Mouse (Mus musculus): ENCODE data around the gene Olfr45. TPM values are rescaled to one million over a fixed set of nuclear protein-coding genes. Genes with fewer than 3 reads are reported as not detected.

The Olfr45 gene
- polyA plus RNA-seq, 1 experiment from 2014 or later, result not detected

GRCm38 (mm10) chr7:140733162-140733561, 51.4 kb downstream of the Olfr45 start:
- H3K4me2 ChIP-seq, result no peak overlapping the region
- no peaks in the 10 kb centered on the region for H3K4me1 ChIP-seq
- no peak overlapping the region for H3K4me3 ChIP-seq (replicated peaks)
- no peaks in the 10 kb centered on the region for H3K36me3 ChIP-seq
- H3K27ac ChIP-seq, result no peak overlapping the region
- WGBS, result 62% methylated on average over 2 of the region's 2 CpGs
- ATAC-seq (ENCODE audit: insufficient read depth, low FRiP score, low read depth), result no peak
- no peaks in the 10 kb centered on the region for H3K9me3 ChIP-seq
- H3K9ac ChIP-seq, result no peak overlapping the region
- H3K27me3 ChIP-seq (replicated peaks), result no peaks in the 10 kb centered on the region

Other genes starting within 250 kb of the Olfr45 start
- gene Olfr533, start 218.6 kb upstream of the Olfr45 start, polyA plus RNA-seq (2015; fragmentation: Nextera tagmentation; extraction: Ambion mirVana), result not detected in 2 replicates
- not detected in 2 replicates for gene Olfr535, start 197.7 kb upstream of the Olfr45 start, polyA plus RNA-seq (2015; fragmentation: Nextera tagmentation; extraction: Ambion mirVana)
- not detected in 2 replicates for gene Olfr536, start 174.6 kb upstream of the Olfr45 start, polyA plus RNA-seq (2015; fragmentation: Nextera tagmentation; extraction: Ambion mirVana)
- not detected in 2 replicates for gene Olfr538, start 114.1 kb upstream of the Olfr45 start, polyA plus RNA-seq (2015; fragmentation: Nextera tagmentation; extraction: Ambion mirVana)
- not detected in 2 replicates for gene Olfr46, start 80.7 kb upstream of the Olfr45 start, polyA plus RNA-seq (2015; fragmentation: Nextera tagmentation; extraction: Ambion mirVana)
- gene Olfr61, start 53.0 kb upstream of the Olfr45 start, polyA plus RNA-seq (2015; fragmentation: Nextera tagmentation; extraction: Ambion mirVana), result not detected in 2 replicates
- not detected in 2 replicates for gene Olfr53, start 35.5 kb upstream of the Olfr45 start, polyA plus RNA-seq (2015; fragmentation: Nextera tagmentation; extraction: Ambion mirVana)
- 0.01 TPM in 2 replicates for gene Olfr539, start 22.0 kb upstream of the Olfr45 start, polyA plus RNA-seq (2015; fragmentation: Nextera tagmentation; extraction: Ambion mirVana)
- not detected in 2 replicates for gene Olfr541, start 15.3 kb downstream of the Olfr45 start, polyA plus RNA-seq (2015; fragmentation: Nextera tagmentation; extraction: Ambion mirVana)
- 0.18 TPM in 1 of 2 replicates, not detected in the other for gene Cyp2e1, start 81.8 kb downstream of the Olfr45 start, polyA plus RNA-seq (2015; fragmentation: Nextera tagmentation; extraction: Ambion mirVana)
- gene Syce1, start 105.9 kb downstream of the Olfr45 start, polyA plus RNA-seq (2015; fragmentation: Nextera tagmentation; extraction: Ambion mirVana), result 0.23 and 0.30 TPM in 2 replicates
- gene Zfp941, start 140.2 kb downstream of the Olfr45 start, polyA plus RNA-seq (2015; fragmentation: Nextera tagmentation; extraction: Ambion mirVana), result 1.5 and 1.7 TPM in 2 replicates
- 13.9 and 23.4 TPM in 2 replicates for gene Urah, start 153.1 kb downstream of the Olfr45 start, polyA plus RNA-seq (2015; fragmentation: Nextera tagmentation; extraction: Ambion mirVana)
- not detected in 2 replicates for gene Scgb1c1, start 163.6 kb downstream of the Olfr45 start, polyA plus RNA-seq (2015; fragmentation: Nextera tagmentation; extraction: Ambion mirVana)
- gene Odf3, start 165.9 kb downstream of the Olfr45 start, polyA plus RNA-seq (2015; fragmentation: Nextera tagmentation; extraction: Ambion mirVana), result 0.17 TPM in 1 of 2 replicates, not detected in the other
- gene Gm45785, start 174.4 kb downstream of the Olfr45 start, polyA plus RNA-seq (2015; fragmentation: Nextera tagmentation; extraction: Ambion mirVana), result not detected in 2 replicates
- gene Ric8a, start 175.0 kb downstream of the Olfr45 start, polyA plus RNA-seq (2015; fragmentation: Nextera tagmentation; extraction: Ambion mirVana), result 58.0 and 62.8 TPM in 2 replicates
- gene Bet1l, start 175.6 kb downstream of the Olfr45 start, polyA plus RNA-seq (2015; fragmentation: Nextera tagmentation; extraction: Ambion mirVana), result 44.7 and 50.1 TPM in 2 replicates
- gene Psmd13, start 200.0 kb downstream of the Olfr45 start, polyA plus RNA-seq (2015; fragmentation: Nextera tagmentation; extraction: Ambion mirVana), result 214 and 219 TPM in 2 replicates
- 25.7 and 28.7 TPM in 2 replicates for gene Sirt3, start 200.4 kb downstream of the Olfr45 start, polyA plus RNA-seq (2015; fragmentation: Nextera tagmentation; extraction: Ambion mirVana)
- gene Cox8b, start 218.5 kb downstream of the Olfr45 start, polyA plus RNA-seq (2015; fragmentation: Nextera tagmentation; extraction: Ambion mirVana), result 0.76 and 2.6 TPM in 2 replicates
- gene Nlrp6, start 239.0 kb downstream of the Olfr45 start, polyA plus RNA-seq (2015; fragmentation: Nextera tagmentation; extraction: Ambion mirVana), result 9.9 and 13.8 TPM in 2 replicates

All from stomach, embryonic 15.5 days (tissue).